Mouse (Mus musculus) embryonic facial prominence, embryonic 10.5 days (tissue): Measurements from ENCODE around the gene Crot. TPM values are rescaled to one million over a fixed set of nuclear protein-coding genes. Genes with fewer than 3 reads are reported as not detected.
"Not testable (repeated sequence)": the region's sequence is repeated elsewhere in the genome, so short reads cannot be mapped to it uniquely, and the experiment has no call there.

ENCODE experiments used
- DNase-seq: peaks from one replicate; pipeline ENCODE4 v3.0.0-alpha.2; 2017; ENCODE audit warnings: low spot score
- H3K27ac ChIP-seq: fragments of 300-500 bp; sonication (generic); replicated peaks from 2 replicates; pipeline ENCODE4 v1.5.1; 2016; ENCODE audit warnings: mild to moderate bottlenecking
- H3K27me3 ChIP-seq: fragments of 300-500 bp; sonication (generic); replicated peaks from 2 replicates; pipeline ENCODE4 v1.6.1; 2016; ENCODE audit warnings: low read depth, mild to moderate bottlenecking; ENCODE audit not compliant: poor library complexity, severe bottlenecking
- H3K36me3 ChIP-seq: fragments of 300-500 bp; sonication (generic); replicated peaks from 2 replicates; pipeline ENCODE4 v1.6.1; 2016; ENCODE audit warnings: mild to moderate bottlenecking, moderate library complexity
- H3K4me1 ChIP-seq: fragments of 300-500 bp; sonication (generic); 2 replicates; pipeline ENCODE4 v1.6.1; 2016
- H3K4me3 ChIP-seq: fragments of 300-500 bp; sonication (generic); 2 replicates; pipeline ENCODE4 v1.5.1; 2016; ENCODE audit warnings: mild to moderate bottlenecking, moderate library complexity
- H3K9me3 ChIP-seq: fragments of 300-500 bp; sonication (generic); 2 replicates; pipeline ENCODE4 v1.6.1; 2016; ENCODE audit warnings: mild to moderate bottlenecking
- WGBS: fragments of 180-500 bp; shearing (Covaris S2); methylation state at CpG from one replicate; pipeline ENCODE4 v1.1.7; 2016; 5-methylcytosine and 5-hydroxymethylcytosine counted together
- polyA plus RNA-seq: library from polyadenylated mRNA; unstranded; fragments of >200 nt; fragmentation: Nextera tagmentation; extraction: Ambion mirVana; gene quantifications from 2 replicates; pipeline ENCODE4 v1.2.1, GENCODE M21; 2016

Gene Crot
- polyA plus RNA-seq, 1 experiment from 2014 or later = 37.2 TPM

DNA sequence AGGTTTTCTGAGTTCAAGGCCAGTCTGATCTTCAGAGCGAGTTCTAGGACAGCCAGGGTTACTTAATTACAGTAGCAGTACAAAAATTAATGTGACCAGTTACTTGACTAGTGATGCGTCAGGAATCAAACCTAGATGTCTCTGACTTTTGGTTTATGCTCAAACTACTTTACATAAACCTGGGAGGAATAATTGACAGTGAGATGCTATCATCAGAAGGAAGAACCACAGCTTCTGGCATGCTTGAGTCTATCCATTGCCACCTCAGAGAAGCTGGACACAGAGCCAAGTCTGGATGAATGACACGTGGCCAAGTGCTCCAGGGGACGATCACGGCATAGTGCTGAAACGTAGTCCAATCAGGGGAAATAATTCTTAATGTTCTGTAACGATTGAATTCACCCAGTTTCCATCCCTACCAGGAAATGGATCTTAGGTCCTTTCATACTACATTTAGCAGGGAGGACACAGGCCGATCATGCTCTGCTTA, 35.0 kb upstream of the Crot start:
- 87% methylated on average over 8 of the region's 8 CpGs for WGBS
- no peaks in the 10 kb centered on the region for H3K4me1 ChIP-seq
- H3K36me3 ChIP-seq = no peaks in the 10 kb centered on the region
- no peaks in the 10 kb centered on the region for H3K9me3 ChIP-seq
- H3K27ac ChIP-seq = no peak overlapping the region
- DNase-seq = no peak
- H3K4me3 ChIP-seq = no peak overlapping the region
- no peaks in the 10 kb centered on the region for H3K27me3 ChIP-seq

DNA sequence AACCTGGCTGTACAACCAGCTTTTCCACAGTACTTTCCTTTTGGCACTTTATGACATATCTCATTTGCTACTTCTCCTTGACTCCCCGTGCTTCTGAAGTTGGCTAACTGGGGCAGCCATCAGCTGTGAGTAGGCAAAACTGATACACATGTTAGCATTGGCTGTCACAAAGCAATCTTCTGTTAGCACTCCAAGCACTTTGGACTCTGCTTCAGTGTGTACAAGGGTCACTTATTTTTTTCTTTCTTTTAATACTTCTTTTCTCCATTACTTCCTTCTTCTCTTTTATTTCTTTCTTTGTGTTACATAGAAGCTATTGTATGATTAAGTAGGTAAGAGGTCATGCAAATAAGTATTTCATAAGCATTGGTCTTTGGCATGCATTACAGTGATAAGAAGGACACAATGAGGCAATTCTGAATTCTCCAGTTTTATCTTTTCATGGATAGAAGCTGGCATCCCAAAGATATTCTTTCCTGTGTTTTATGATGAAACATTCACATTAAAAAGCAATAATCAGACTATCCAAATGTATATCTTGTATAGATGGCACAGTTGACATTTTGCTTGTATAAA, 31.2 kb upstream of the Crot start:
- DNase-seq = no peak
- no peaks in the 10 kb centered on the region for H3K27me3 ChIP-seq
- H3K36me3 ChIP-seq = no peaks in the 10 kb centered on the region
- H3K4me1 ChIP-seq = no peaks in the 10 kb centered on the region
- 81% methylated on average over 1 of the region's 1 CpGs for WGBS
- no peaks in the 10 kb centered on the region for H3K9me3 ChIP-seq
- no peak overlapping the region for H3K4me3 ChIP-seq
- no peak overlapping the region for H3K27ac ChIP-seq

DNA sequence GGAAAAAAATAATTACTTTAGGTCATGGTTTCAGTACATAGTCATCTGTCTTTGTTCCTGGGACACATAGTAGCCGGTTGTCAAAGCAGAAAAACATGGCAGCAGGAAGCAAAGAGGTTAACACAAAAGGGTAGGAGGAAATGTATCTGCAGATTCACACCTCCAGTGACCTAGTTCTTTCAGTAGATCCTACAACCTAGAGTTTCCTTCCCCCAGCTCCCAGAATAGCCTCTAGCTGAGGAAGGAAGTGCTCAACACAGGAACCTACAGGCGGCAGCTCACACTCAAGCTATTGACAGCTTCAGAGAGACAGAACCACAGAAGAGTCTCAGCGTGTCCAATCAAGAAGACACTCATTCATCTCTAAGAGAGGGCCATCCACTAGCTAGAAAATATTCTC, 18.2 kb upstream of the Crot start:
- Histone ChIP-seq H3K36me3 (no peaks in the 10 kb centered on the region), H3K4me1 (no peaks in the 10 kb centered on the region), H3K9me3 (no peaks in the 10 kb centered on the region), H3K27ac (no peak overlapping the region), H3K27me3 (no peaks in the 10 kb centered on the region), H3K4me3 (no peak overlapping the region)
- no peak for DNase-seq
- WGBS = 74% methylated on average over 3 of the region's 3 CpGs

DNA sequence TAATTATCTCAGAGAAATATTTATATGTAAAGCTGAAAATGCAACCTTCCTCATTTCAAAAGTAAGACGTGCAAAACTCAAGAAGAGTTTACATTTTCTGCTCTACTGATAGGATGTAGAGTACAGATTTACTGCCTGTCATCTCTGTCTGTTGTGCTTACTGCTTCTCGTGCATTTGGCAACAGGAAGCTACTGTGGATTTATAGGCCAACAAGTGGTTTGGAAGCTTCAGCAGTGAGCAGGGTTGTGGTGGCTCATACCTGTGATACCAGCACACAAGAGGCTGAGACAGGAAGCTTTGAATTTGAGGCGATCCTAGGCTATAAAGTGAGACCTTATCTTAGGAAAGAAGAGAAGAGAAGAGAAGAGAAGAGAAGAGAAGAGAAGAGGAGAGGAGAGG, 17.6 kb upstream of the Crot start:
- WGBS = 89% methylated on average over 3 of the region's 3 CpGs

DNA sequence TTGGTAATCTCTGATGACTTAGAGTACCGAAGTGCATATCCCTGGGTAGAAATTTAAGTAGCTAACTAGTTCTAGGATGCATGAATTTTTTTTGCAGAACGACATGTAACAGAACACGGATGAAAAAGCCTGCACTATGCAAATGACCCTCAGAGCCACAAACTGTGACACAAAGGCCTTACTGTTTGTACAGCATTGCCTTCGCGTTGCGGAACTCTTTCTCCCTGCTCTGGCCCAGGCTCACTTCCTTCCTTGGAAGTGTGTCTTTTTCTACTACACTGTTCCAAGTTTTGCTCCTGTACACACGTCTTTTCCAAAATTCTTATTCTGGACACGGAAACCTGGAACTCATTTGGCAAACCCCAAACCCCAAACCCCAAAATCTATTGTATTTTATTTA, 14.2 kb upstream of the Crot start:
- H3K27me3 ChIP-seq = no peaks in the 10 kb centered on the region
- DNase-seq = no peak
- WGBS = 51% methylated on average over 8 of the region's 8 CpGs
- H3K4me1 ChIP-seq = no peaks in the 10 kb centered on the region
- no peaks in the 10 kb centered on the region for H3K9me3 ChIP-seq
- no peak overlapping the region for H3K4me3 ChIP-seq
- no peaks in the 10 kb centered on the region for H3K36me3 ChIP-seq
- H3K27ac ChIP-seq = no peak overlapping the region

More for the DNA sequence above, 17.6 kb upstream of the Crot start:
- Histone ChIP-seq H3K27me3 (no peaks in the 10 kb centered on the region), H3K27ac (no peak overlapping the region), H3K9me3 (no peaks in the 10 kb centered on the region), H3K36me3 (no peaks in the 10 kb centered on the region), H3K4me1 (no peaks in the 10 kb centered on the region), H3K4me3 (no peak overlapping the region)
- DNase-seq = no peak

DNA sequence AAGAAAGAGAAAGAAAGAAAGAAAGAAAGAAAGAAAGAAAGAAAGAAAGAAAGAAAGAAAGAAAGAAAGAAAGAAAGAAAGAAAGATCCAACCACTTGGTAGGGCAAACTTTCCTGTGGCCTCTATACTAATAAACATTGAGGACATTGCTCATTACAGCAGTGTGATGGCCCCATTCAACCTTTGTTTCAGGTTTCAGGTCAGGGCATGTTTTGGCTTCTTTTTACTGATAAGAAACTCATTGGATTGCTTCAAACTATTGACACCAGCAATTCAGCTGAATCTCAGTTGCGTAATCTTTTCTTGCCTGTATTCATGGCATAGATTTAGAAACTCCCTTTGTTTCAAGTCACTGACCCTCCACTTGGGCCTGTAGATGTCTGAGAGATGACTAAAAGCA, 13.0 kb upstream of the Crot start:
- Histone ChIP-seq H3K36me3 (no peaks in the 10 kb centered on the region), H3K27ac (no peak overlapping the region), H3K4me1 (no peaks in the 10 kb centered on the region), H3K27me3 (no peaks in the 10 kb centered on the region), H3K9me3 (no peaks in the 10 kb centered on the region), H3K4me3 (no peak overlapping the region)
- DNase-seq = no peak
- 96% methylated on average over 1 of the region's 1 CpGs for WGBS

DNA sequence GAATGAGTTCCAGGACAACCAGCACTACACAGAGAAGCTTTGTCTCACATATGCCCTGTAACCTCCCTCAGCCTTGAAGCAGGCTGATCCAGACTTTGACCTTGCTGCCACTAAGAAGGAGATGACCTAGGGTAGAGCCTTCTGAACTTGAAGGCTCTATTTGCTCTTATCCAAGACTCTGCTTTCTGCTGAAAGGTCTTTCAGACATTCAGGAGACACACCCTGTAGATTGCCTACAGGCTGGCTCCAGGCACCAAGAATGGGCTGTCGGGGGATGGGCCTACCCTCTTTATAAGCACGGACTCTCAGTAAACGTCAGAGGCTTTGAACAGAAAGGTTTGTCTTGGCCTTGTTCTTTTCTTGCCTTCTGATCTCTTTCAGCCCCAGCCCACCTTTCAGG, 9.5 kb upstream of the Crot start:
- DNase-seq, H3K4me3 ChIP-seq, H3K27me3 ChIP-seq, H3K4me1 ChIP-seq, H3K27ac ChIP-seq, H3K36me3 ChIP-seq, H3K9me3 ChIP-seq: not testable (repeated sequence)
- WGBS = 57% methylated on average over 3 of the region's 3 CpGs

DNA sequence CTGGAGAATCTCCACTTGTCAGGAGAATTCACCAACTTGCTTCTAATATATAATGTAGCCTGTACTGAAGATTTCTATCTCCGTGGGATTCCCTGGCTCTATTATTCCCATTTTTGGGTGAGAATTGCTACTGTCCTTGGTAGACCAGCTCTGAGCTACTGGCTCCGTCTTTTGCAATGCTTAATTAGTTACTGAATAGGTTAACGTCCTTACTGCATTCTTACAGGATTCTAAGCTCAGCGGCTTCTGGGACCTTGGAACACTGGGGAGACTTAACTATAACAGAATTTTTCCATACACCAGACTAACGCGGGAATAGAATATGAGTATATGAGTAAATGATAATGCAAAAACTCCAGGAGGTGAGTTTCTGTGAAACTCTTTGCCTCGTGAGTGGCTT, 2.9 kb upstream of the Crot start:
- peaks cover 12% of the 10 kb centered on the region for H3K4me1 ChIP-seq
- WGBS = 39% methylated on average over 7 of the region's 7 CpGs
- DNase-seq, H3K36me3 ChIP-seq, H3K27ac ChIP-seq, H3K27me3 ChIP-seq, H3K4me3 ChIP-seq, H3K9me3 ChIP-seq: not testable (repeated sequence)

DNA sequence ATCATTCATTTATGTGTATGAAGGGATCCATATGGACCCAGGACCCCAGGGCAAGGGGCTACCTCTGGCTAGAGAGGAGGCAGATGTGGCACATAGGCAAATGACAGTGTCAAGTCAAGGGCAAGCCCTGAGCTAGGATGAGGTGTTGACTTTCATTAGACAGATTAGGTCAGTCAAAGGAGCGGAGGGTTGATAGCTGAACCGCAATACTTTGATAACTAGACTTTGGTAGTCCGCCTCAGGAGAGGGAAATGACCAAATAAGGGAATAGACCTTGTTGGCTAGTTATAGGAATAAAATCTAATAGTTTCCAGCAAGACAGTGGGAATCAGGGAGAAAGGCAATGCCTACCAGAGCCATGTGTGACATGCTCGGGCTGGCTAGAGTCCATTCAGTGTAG, 2.0 kb upstream of the Crot start:
- peaks cover 12% of the 10 kb centered on the region for H3K4me1 ChIP-seq
- H3K36me3 ChIP-seq = 0 out of 2 replicates have a peak, but pooled peaks cover 6% of the 10 kb centered on the region
- 71% methylated on average over 4 of the region's 4 CpGs for WGBS
- H3K27me3 ChIP-seq = no peaks in the 10 kb centered on the region
- no peaks in the 10 kb centered on the region for H3K9me3 ChIP-seq
- H3K4me3 ChIP-seq = no peak overlapping the region
- no peak overlapping the region for H3K27ac ChIP-seq
- DNase-seq = no peak

DNA sequence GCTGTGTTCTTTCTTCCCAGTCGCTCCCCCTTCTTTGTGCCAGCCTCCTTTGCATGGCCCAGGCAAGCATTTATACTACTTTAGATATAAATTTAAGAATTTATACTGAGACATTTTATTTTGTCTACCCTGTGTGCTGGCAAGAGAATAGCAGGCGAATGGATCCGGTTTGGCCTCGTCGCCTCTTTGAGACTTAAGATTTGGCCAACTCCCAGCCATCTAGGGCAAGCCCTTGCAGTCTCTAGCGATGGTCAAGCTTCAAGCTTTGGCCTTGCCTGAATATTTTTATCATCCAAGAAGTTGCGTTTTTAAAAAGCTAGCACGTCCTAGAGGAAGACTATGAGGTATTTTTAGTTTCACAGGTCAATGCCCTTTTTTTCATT, 380 bp upstream of the Crot start:
- no peaks in the 10 kb centered on the region for H3K9me3 ChIP-seq
- H3K4me3 ChIP-seq = peak overlapping the region; percentile 78
- WGBS = 9% methylated on average over 8 of the region's 8 CpGs
- peak overlapping the region; percentile 94 for H3K27ac ChIP-seq
- H3K4me1 ChIP-seq = peaks cover 12% of the 10 kb centered on the region
- no peak for DNase-seq
- peaks cover 20% of the 10 kb centered on the region for H3K36me3 ChIP-seq
- no peaks in the 10 kb centered on the region for H3K27me3 ChIP-seq

DNA sequence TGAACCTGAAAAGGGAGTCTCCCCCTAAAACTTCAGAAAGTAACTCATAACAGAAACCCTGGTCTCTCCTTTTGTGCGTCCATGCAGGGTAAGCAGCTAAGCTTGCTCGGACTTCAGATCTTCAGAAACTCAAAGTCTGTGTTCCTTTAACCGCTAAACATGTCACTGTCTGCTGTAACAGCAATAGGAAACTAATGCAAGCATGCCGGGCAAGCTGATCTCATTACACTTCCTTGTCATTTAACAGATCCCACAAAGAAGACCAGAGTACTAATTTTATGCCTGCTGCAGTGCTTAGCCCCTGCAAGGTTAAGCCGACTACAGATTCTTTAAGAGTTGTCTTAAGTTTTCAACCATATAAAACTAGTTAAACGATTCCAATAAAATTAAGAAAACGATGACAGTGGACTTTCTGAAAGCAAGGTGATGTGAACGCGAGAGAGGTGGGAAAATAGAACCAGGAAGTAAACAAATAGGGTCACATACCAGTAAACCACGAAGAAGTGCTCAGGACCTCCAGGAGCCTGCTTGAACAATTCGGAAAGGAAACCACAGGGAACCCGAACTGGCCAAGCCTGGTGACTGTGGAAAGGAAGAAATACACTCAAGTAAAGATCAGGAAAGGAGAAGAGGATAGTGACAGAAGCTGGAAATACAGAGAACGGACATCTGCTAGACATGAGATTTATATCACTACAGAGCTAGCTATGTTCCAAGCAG, 998 bp downstream of the Crot start:
- H3K4me3 ChIP-seq = peak overlapping the region; percentile 78
- H3K9me3 ChIP-seq = no peaks in the 10 kb centered on the region
- H3K27ac ChIP-seq = peak overlapping the region; percentile 94
- H3K27me3 ChIP-seq = no peaks in the 10 kb centered on the region
- 23% methylated on average over 13 of the region's 13 CpGs for WGBS
- H3K36me3 ChIP-seq = peaks cover 32% of the 10 kb centered on the region
- peaks cover 12% of the 10 kb centered on the region for H3K4me1 ChIP-seq
- DNase-seq = no peak

DNA sequence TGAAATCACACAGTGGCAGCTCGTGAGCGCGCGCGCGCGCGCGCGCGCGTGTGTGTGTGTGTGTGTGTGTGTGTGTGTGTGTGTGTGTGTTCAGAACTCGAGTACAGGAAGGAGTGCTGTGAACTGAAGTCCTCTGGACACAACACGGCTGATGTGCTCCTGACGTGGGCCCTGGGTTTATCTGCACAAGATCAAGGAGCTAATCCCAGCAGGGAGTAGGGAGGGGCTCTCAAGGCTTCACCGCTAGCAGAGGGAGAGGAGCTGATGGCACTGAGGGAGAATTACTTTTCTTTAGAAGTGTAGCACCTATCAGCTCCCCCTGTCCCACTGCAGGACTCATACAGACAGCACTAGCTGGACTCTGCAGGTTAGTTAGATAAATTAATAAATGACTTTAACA, 5.5 kb downstream of the Crot start:
- peaks cover 68% of the 10 kb centered on the region for H3K36me3 ChIP-seq

DNA sequence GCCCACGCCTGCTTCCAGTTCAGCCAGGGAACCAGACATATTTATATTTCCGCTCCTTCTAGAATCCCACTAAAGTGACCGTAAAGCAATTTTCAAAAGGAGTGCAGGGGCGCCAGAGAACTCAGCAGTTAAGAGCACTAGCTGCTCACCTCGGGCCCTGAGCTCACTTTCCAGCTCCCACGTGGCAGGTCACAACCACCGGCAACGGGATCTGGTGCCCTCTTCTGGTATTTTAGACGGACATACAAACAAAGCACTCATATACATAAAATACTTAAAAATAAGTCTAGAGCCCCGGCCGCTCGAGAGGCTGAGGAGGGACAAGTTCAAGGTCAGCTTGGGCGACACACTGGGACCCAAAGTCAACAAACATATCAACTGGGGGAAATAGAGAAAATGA, 6.6 kb downstream of the Crot start:
- no peak overlapping the region for H3K4me3 ChIP-seq
- WGBS = 88% methylated on average over 13 of the region's 13 CpGs
- no peaks in the 10 kb centered on the region for H3K9me3 ChIP-seq
- H3K4me1 ChIP-seq = no peaks in the 10 kb centered on the region
- no peak for DNase-seq
- H3K27me3 ChIP-seq = no peaks in the 10 kb centered on the region
- peaks cover 75% of the 10 kb centered on the region for H3K36me3 ChIP-seq
- no peak overlapping the region for H3K27ac ChIP-seq

More for the DNA sequence above, 5.5 kb downstream of the Crot start:
- Histone ChIP-seq H3K4me1 (peaks cover 8% of the 10 kb centered on the region), H3K27ac (no peak overlapping the region), H3K9me3 (no peaks in the 10 kb centered on the region), H3K27me3 (no peaks in the 10 kb centered on the region), H3K4me3 (no peak overlapping the region)
- no peak for DNase-seq
- WGBS = 95% methylated on average over 16 of the region's 16 CpGs
